Mouse (Mus musculus) skeletal muscle tissue, postnatal 0 days (tissue): Measurements from ENCODE around the gene Mafg. TPM values are rescaled to one million over a fixed set of nuclear protein-coding genes. Genes with fewer than 3 reads are reported as not detected.

Experiments
- microRNA-seq, 2 experiments: library from miRNA; unstranded; fragments of <30 nt; microRNA quantifications; one replicate each; pipeline ENCODE4; 2016
- polyA plus RNA-seq: library from polyadenylated mRNA; unstranded; fragments of >200 nt; fragmentation: Nextera tagmentation; extraction: Ambion mirVana; gene quantifications from 2 replicates; pipeline ENCODE4 v1.2.1, GENCODE M21; 2015

The Mafg gene
- 22.0 TPM in 2 replicates for polyA plus RNA-seq

DNA sequence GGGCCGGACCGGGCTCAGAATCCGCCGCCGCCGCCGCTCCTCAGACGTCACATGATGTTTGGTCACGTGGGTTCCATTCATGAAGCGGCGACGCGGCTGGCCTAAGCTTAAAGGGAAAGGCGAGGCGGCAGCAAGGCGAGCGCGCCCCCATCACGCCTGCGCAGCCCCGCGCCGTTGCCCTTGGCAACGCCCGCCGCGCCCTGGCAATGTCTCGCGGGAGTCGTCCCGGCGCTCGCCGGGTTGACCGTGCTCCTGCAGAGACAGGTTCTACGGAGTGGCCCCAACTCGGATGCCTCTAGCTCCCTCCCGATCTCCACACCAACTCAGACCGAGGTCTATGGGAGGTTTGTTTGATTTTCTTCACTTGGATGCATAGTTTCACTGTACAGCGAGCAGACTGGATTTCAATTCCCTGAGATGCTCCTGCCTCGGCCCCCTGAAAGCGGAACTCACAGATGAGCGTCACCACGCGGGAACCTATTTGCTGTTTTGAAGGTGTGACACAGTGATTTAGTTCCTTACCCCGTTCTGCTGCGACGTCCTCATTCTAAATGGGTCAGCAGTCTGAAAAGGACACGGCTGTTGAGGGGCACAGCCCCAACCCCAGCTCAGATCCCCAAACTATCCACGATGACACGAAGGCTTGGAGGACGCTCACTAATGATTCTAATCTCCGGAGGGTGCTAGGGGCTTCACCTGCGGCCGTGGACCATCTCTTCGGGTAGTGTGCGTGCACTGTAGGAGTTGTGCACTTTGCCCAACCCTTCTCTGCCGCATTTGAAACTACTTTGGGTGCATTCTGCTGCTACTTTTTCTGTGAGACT is at the start of gene Mafg:
TSS of gene Mafg (minus strand) at position 81 of the 824 bp plus-strand sequence.

DNA sequence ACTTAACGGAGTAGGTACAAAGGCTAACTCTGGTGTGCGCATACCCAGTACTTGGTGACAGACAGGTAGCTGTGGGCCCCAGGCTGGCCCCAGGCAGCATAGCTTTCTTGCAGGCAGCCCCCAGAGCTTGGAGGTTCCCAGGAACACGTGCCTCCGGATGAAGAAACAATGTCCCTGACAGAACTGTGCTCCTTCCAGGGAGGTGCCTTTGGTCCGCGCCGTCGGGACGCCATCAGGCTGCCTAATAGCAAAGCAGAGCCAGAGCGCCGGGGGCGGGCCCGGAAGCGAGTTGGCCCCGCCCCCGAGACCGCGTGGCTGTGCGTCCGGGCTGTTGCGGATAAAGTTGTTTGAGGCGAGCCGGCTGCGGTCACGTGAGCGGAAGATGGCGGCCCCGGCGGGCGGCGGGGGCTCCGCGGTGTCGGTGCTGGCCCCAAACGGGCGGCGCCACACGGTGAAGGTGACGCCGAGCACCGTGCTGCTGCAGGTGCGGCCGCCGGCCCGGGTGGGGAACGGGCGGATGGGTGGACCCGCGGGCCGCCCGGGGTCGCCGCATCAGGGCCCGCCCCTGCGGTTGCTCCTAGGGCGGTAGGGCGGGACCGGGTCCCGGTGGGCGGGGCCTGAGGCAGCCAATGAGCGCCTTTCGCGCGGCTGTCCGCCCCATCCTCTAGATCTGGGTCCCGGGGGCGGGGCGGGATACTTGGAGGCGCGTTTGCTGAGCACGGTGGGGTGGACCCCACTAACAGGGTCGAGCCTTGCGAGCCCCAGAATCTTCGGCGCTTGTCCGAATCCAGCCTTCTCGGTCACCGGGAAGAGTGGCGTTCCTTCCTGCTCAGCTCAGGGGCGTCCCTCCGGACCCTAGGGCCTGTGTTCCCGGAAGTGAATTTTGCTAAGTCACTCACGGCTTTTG is 39.5 kb upstream of the Mafg start, which contains the start of gene Aspscr1:
TSS of gene Aspscr1 (plus strand) at position 287 of the 907 bp plus-strand sequence.

DNA sequence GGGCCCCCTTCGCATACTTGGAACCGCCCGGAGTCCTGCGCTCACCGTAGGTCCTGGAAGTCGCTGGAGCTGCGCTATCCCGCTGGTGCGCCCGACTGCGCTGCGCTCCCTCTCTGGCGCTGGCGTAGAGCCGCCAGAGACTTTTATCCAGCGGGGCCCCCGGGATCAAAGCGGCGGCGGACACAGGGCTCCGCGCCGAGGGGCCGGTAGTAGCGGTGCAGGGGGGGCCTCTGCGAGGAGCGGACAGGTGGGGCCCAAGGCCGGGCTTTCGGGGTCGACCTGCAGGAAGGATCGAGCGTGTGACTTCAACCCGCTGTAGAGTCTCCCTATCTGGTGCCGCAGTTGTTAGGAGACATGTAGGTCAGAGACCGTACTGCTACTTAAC is 27.7 kb upstream of the Mafg start, which contains the start of gene Notum:
TSS of gene Notum (minus strand) at position 100 of the 385 bp plus-strand sequence.

DNA sequence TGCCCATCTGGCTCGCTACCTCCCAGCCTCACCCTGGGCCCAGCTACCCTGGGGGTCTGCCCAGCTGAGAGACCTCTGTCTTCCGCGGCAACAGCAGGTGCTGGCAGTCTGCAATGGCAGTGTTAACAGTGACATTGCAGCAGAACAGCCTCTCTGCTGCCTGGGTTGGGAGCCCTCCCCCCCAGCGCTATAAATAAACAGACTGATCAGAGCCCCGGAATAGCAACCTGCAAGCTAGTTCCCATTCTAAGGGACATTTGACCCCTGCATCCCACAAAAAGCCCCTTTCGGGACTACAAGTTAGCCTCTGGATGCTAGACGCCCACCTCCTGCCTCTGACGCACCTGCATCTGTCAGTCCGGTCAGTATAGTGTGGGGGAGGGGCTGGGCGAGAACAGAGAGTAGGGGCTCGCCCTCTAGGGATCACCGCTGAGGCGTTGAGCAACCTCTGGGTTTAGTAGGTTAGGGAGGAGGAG is 14.6 kb upstream of the Mafg start, which contains the start of gene Myadml2:
TSS of gene Myadml2 (minus strand) at position 158 of the 476 bp plus-strand sequence.

DNA sequence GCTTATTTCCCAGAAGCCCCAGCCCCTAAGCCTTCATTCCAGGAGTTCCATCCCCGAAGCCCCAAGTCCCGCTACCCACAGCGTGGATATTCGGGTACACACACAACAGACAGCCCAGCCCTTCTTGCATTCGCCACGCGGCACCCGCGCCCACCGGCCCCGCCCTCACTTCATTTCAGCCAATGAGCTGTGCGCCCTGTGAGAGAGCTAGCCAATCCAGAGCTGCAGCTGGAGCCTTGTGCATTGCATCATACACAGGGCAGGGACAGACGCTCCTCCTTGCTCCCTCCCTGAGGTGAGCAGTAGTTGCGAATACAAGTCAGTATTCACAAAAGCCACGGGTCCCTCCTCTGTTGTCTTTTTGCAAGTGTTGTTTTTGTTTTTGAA is 10.2 kb upstream of the Mafg start, which contains the start of gene Pycr1:
TSS of gene Pycr1 (minus strand) at position 169 of the 387 bp plus-strand sequence.

DNA sequence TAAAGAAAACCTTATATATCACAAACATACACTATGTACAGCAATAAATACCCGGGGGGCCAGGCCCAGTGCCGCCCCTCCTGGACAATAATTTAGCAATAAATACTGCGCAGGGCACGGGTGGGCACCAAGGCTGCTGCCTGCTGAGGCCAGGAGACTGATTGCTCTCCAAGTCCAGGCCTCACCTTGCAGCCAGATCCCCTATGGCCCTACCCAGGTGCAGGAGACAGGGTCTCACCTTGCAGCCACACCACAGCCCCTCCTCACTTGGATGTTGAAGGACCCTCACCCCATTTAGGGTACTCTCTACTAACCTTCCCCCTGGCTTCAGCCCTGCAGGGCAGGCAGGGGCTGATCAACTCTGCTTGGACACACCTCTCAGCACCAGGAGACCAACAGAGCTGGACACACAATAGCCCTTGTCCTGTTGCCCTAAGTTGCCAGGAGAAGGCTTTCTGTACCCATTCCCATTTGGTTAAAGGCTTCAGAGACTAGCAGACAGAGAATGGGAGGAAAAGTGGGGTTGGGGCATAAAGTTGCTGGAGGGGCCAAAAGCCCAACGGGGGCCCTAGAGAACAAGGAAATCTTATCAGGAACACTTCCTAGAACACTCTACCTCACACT is 8.1 kb downstream of the Mafg start, which contains the start of gene Sirt7:
TSS of gene Sirt7 (minus strand) at position 89 of the 624 bp plus-strand sequence.

DNA sequence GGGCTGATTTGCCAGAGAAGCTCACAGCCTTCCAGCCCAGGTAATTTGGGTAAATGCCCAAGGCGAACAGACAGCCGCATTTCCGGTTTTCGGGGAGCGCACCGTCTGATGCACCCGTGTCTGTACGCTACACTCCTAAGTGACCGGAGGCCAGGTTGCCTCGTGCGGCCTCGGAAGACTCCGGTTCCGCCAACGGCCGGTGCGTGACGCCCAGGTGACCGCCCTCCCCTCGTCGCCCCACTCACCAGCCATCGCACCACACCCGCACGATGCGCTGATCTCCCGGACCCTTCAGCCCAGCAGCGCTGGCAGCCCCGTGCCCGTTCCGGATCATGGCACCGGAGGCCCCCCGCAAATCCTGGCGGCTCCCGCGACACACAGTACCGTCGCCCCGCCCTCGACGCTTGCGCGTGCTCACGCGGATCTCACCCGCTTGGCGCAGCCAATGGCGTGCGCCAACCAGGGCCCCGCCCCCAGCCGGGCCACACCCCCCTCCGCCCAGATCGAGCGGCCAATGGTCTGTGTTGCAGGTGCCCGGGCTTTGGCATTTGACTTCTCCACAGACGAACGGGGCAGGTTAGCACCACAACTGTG is 15.8 kb downstream of the Mafg start, which contains the start of gene Pcyt2:
TSS of gene Pcyt2 (minus strand) at position 418 of the 594 bp plus-strand sequence.

DNA sequence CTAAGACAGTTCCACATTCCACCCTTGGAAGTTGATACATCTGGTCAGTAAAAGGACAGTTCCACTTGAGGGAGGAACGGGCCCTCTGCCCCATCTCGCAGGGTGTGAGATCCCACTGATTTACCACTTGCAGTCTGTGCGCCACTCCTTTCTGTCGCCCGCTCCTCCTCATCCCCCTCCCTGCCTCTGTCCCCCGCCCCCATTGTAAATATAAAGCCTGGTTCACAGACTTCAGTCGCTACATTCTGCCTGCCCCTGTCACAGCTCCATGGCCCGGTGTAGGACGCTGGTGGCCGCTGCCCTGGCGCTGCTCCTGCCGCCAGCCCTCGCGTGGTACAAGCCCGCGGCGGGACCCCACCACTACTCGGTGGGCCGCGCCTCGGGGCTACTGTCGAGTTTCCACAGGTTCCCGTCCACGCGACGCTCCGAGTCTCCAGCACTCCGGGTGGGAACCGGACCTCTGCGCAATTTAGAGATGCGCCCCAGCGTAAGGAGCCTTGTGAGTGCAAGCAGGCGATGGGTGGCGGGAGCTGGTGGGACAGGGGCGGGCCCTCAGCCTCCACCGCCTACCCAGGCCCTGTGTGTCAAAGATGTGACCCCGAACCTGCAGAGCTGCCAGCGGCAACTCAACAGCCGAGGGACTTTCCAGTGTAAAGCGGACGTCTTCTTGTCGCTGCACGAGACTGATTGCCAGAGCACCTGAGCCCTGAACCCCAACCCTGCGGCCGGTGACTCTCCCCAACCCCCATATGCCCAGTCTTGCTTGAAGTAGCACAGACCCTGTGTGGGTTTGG is 25.0 kb downstream of the Mafg start, which contains the start of gene Npb:
TSS of gene Npb (plus strand) at position 237 of the 794 bp plus-strand sequence.

DNA sequence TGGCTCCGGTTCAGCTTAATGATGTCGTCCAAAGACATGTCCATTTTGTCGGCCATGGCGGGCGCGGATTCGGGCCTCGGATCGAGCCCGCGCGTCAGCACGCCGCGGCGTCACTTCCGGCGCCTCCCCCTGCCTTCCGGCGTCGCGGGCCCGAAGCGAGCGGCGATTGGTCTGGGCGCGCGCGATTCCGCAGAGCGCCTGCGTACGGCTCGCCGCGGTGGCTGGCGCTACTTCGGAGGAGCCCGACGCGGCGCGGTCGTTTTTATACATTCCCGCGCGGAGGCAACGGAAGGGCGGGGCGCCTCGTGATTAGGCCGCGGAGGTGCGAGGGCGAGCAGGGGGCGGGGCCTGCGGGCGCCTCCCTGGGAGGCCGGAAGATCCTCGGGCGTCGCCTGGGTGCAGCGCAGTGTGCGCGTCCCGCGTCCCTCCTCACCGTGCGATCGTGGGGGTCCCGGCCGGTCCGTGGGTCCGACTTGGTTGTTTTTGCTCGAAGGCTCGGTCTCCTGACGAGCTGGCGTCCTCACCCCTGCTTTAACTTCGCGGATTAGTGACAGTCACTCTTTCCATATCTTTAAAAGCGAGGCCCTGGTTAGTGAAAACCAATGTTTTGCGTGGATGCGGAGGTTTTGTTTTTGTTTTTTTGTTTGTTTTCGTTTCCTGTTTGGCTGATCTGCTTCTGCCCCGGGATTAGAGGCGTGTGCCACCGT is 35.0 kb downstream of the Mafg start, which contains the start of the genes Alyref and Anapc11:
TSS of gene Alyref (minus strand) at position 83 of the 707 bp plus-strand sequence.
TSS of gene Anapc11 (plus strand) at position 139 of the 707 bp plus-strand sequence.

DNA sequence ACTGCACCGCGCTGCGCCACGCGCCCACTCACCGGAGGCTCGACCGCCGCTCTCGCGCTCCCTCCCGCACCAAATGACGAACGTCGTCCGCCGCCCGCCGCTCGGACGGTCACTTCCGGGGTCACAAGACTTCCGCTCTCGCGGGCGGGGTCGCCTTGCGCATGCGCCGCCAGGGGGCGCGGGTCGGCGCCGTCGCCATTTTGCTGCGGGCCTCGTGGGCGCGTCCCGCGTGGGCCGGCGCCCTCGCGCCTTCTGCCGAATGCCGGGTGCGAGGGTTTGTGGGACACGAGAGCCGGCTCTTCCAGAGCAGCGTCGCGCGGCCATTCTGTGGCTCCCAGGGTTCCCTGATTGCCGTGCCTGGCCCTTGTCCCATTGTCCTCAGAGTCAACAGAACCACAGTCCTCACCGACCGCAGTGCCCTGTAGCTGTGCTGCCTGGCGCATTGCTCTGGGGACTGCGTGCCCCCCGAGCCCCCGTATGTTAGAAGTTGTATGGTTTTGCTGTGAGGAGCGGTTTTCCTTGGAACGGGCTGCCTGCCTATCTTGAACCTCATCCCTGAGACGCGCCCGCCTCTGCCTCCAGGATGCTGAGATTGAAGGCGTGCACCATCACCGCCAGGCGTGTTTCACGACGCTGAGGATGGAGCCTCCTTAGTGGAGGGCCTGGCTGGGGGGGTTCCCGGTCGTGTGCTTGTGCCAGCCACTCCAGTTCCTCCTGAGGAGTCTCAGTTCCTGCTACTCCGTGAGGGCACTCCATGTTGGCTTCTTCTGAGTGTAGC is 51.7 kb downstream of the Mafg start, which contains the start of gene Arhgdia:
TSS of gene Arhgdia (minus strand) at position 135 of the 778 bp plus-strand sequence.

Small RNAs within 50 kb of the gene (microRNA-seq; reads per million reads assigned to microRNA genes)
- 0.20 to 0.42 reads per million in 2 experiments for gene Mir6936

Other genes with a start within 250 kb of the Mafg start
- gene Nploc4, start 195.9 kb downstream of the Mafg start, polyA plus RNA-seq = 26.1 and 28.5 TPM in 2 replicates
- 0.07 TPM in 1 of 2 replicates, not detected in the other for gene Tspan10, start 191.0 kb downstream of the Mafg start, polyA plus RNA-seq
- 0.32 and 0.35 TPM in 2 replicates for gene Pde6g, start 180.1 kb downstream of the Mafg start, polyA plus RNA-seq
- gene Oxld1, start 175.5 kb downstream of the Mafg start, polyA plus RNA-seq = 40.3 and 48.5 TPM in 2 replicates
- gene Ccdc137, start 175.5 kb downstream of the Mafg start, polyA plus RNA-seq = 8.1 and 8.7 TPM in 2 replicates
- gene Arl16, start 166.0 kb downstream of the Mafg start, polyA plus RNA-seq = 28.0 and 33.5 TPM in 2 replicates
- gene Mrpl12, start 149.0 kb downstream of the Mafg start, polyA plus RNA-seq = 191 and 195 TPM in 2 replicates
- gene Slc25a10, start 141.8 kb downstream of the Mafg start, polyA plus RNA-seq = 15.4 and 38.7 TPM in 2 replicates
- 0.17 and 0.27 TPM in 2 replicates for gene Gcgr, start 102.9 kb downstream of the Mafg start, polyA plus RNA-seq
- 123 and 145 TPM in 2 replicates for gene Mcrip1, start 83.9 kb downstream of the Mafg start, polyA plus RNA-seq
- gene Ppp1r27, start 82.5 kb downstream of the Mafg start, polyA plus RNA-seq = 121 and 146 TPM in 2 replicates
- 311 and 389 TPM in 2 replicates for gene P4hb, start 60.3 kb downstream of the Mafg start, polyA plus RNA-seq
- gene Arhgdia, start 52.0 kb downstream of the Mafg start, polyA plus RNA-seq = 252 and 323 TPM in 2 replicates
- 130 and 181 TPM in 2 replicates for gene Alyref, start 35.2 kb downstream of the Mafg start, polyA plus RNA-seq
- gene Anapc11, start 35.2 kb downstream of the Mafg start, polyA plus RNA-seq = 109 and 118 TPM in 2 replicates
- 1.2 and 2.0 TPM in 2 replicates for gene Npb, start 25.1 kb downstream of the Mafg start, polyA plus RNA-seq
- gene Pcyt2, start 15.7 kb downstream of the Mafg start, polyA plus RNA-seq = 35.3 and 46.1 TPM in 2 replicates
- 11.3 and 14.0 TPM in 2 replicates for gene Sirt7, start 8.4 kb downstream of the Mafg start, polyA plus RNA-seq
- 24.8 and 35.6 TPM in 2 replicates for gene Pycr1, start 10.2 kb upstream of the Mafg start, polyA plus RNA-seq
- gene Myadml2, start 14.6 kb upstream of the Mafg start, polyA plus RNA-seq = 73.4 and 83.9 TPM in 2 replicates
- 1.9 and 3.8 TPM in 2 replicates for gene Notum, start 27.6 kb upstream of the Mafg start, polyA plus RNA-seq
- 63.0 and 64.1 TPM in 2 replicates for gene Aspscr1, start 39.4 kb upstream of the Mafg start, polyA plus RNA-seq
- gene Cenpx, start 80.1 kb upstream of the Mafg start, polyA plus RNA-seq = 105 and 106 TPM in 2 replicates
- 12.6 and 14.1 TPM in 2 replicates for gene Lrrc45, start 80.3 kb upstream of the Mafg start, polyA plus RNA-seq
- 2.7 and 4.5 TPM in 2 replicates for gene Rac3, start 87.9 kb upstream of the Mafg start, polyA plus RNA-seq
- gene Dcxr, start 93.7 kb upstream of the Mafg start, polyA plus RNA-seq = 7.3 and 17.3 TPM in 2 replicates
- 10.2 and 19.5 TPM in 2 replicates for gene Cbr2, start 98.5 kb upstream of the Mafg start, polyA plus RNA-seq
- 1.5 TPM in 2 replicates for gene Hmga1b, start 129.2 kb upstream of the Mafg start, polyA plus RNA-seq
- gene Rfng, start 150.6 kb upstream of the Mafg start, polyA plus RNA-seq = 10.9 and 13.1 TPM in 2 replicates
- gene Gps1, start 150.7 kb upstream of the Mafg start, polyA plus RNA-seq = 87.6 and 93.4 TPM in 2 replicates
- 35.4 and 37.5 TPM in 2 replicates for gene Dus1l, start 162.8 kb upstream of the Mafg start, polyA plus RNA-seq
- 6.1 and 13.5 TPM in 2 replicates for gene Fasn, start 190.9 kb upstream of the Mafg start, polyA plus RNA-seq